Mouse (Mus musculus): ENCODE measurements at regions not wholly inside any gene's neighbourhood (a gene's known extent, or its start where the extent isn't known, plus 50 kb on each side); places are given as distances from the start of the nearest gene placed in this dataset.

- ChIA-PET POLR2A (no interaction called here), CTCF (no interaction called here)
- DNase-seq (ENCODE audit: low read depth, low spot score): no peak
- no peak for TF ChIP-seq CTCF (IDR thresholded peaks at IDR 0.05)
- in situ Hi-C loops (cut with MboI; ENCODE audit: low pct_unique_long_range_greater_than_20kb): no loop called here
- no peak for ATAC-seq
- H3K27me3 ChIP-seq: no peaks in the 10 kb centered on the region
These were observed 107.8 kb upstream of the Arhgap24 start for GRCm38 (mm10) chr5:102373309-102373971.

GRCm38 (mm10) chr5:102373972-102374755, 107.0 kb upstream of the Arhgap24 start:
- no peaks in the 10 kb centered on the region for H3K27me3 ChIP-seq
- in situ Hi-C loops (cut with MboI; ENCODE audit: low pct_unique_long_range_greater_than_20kb): no loop called here
- CTCF ChIA-PET: no interaction called here
- DNase-seq (ENCODE audit: low read depth, low spot score) (no peak), ATAC-seq (no peak)
- TF ChIP-seq CTCF (IDR thresholded peaks at IDR 0.05): no peak
- POLR2A ChIA-PET: no interaction called here

DNA sequence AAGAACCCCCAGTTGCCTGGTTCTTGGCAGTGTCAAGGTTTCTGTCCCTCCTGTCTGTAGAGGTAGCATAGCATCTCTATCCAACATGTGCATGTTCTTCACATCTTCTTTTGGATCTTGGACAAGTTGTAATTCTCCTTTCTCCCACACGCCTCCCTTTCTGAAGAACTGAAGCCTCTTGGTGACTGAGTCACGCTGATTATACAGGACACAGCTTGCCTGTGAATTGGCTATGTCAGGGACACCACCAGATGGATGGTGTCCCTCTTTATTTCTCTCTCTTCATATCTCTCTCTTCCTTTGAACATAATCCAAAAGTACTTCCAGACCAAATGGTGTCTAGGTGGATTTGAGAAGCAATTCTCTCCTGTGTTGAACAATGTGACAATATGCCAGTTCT, 105.9 kb upstream of the Arhgap24 start:
- CTCF ChIA-PET: interaction anchor here (0.9 kb wide), 1 partner anchor 38 kb away, joined by 3 read pairs; no protein-coding TSS in a partner anchor
- no peaks in the 10 kb centered on the region for H3K27me3 ChIP-seq
- TF ChIP-seq CTCF (IDR thresholded peaks at IDR 0.05): no peak
- in situ Hi-C loops (cut with MboI; ENCODE audit: low pct_unique_long_range_greater_than_20kb): no loop called here
- ATAC-seq (no peak), DNase-seq (ENCODE audit: low read depth, low spot score) (no peak)
- POLR2A ChIA-PET: no interaction called here

DNA sequence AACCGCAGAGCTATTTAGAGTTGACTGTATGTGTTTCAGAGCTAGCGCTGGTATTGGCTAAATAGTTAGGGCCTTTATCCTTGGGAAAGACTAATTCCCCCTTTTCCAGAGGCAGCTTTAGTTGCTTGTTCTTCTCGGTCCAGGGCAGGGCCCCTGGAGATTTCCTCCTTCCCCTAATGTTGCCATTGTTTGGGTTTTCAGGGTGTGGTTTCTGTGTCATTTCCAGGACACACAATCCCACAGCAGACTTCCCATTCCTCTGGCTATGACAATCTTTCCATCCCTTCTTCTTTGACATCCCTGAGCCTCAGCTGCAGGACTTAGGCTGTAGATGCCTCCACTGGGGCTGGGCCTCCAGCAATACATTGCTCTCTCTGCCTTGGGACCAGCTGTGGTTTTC, 87.2 kb upstream of the Arhgap24 start:
- ChIA-PET CTCF (no interaction called here), POLR2A (no interaction called here)
- DNase-seq (ENCODE audit: low read depth, low spot score): no peak
- in situ Hi-C loops (cut with MboI; ENCODE audit: low pct_unique_long_range_greater_than_20kb): no loop called here
- H3K27me3 ChIP-seq: no peaks in the 10 kb centered on the region
- no peak for TF ChIP-seq CTCF (IDR thresholded peaks at IDR 0.05)
- no peak for ATAC-seq

GRCm38 (mm10) chr5:102395608-102396146, 85.5 kb upstream of the Arhgap24 start:
- TF ChIP-seq CTCF (IDR thresholded peaks at IDR 0.05): no peak
- ATAC-seq (no peak), DNase-seq (ENCODE audit: low read depth, low spot score) (peak; percentile 6)
- CTCF ChIA-PET: interaction anchor here (0.8 to 2.2 kb wide), 5 partner anchors 12 to 296 kb away, joined by 3 to 6 read pairs (median 4); no protein-coding TSS in a partner anchor
- H3K27me3 ChIP-seq: no peaks in the 10 kb centered on the region
- POLR2A ChIA-PET: no interaction called here
- in situ Hi-C loops (cut with MboI; ENCODE audit: low pct_unique_long_range_greater_than_20kb): no loop called here

- in situ Hi-C loops (cut with MboI; ENCODE audit: low pct_unique_long_range_greater_than_20kb): no loop called here
- DNase-seq (ENCODE audit: low read depth, low spot score) (no peak), ATAC-seq (no peak)
- peaks cover 9% of the 10 kb centered on the region for H3K27me3 ChIP-seq
- TF ChIP-seq CTCF (IDR thresholded peaks at IDR 0.05): no peak
- POLR2A ChIA-PET: no interaction called here
- CTCF ChIA-PET: no interaction called here
These were observed 82.2 kb upstream of the Arhgap24 start for GRCm38 (mm10) chr5:102399006-102399405.

DNA sequence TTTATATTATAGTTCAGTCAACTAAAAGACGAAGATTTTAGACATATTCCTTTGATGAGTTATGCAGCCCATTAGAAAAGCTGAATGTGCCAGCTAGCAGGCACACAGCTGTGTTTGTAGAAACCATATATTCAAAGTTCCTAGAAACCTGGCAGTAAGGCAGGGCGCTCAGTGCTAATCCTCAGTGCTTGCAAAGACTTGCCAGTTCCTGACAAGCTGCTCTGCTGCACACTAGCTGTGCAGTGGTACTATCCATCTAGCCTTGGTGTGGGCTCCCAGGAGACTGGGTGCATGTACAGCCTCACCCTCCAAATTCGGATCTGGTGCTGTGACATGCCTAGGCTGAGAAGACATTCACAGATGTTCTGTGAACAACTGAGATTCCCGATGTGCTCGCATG, 63.5 kb upstream of the Arhgap24 start:
- DNase-seq (ENCODE audit: low read depth, low spot score): no peak
- POLR2A ChIA-PET: interaction anchor here (0.6 kb wide), 1 partner anchor 276 kb away, joined by 3 read pairs; no protein-coding TSS in a partner anchor
- in situ Hi-C loops (cut with MboI; ENCODE audit: low pct_unique_long_range_greater_than_20kb): loop anchor here (25.0 kb wide), 1 partner anchor 470 kb away; no protein-coding TSS in a partner anchor
- H3K27me3 ChIP-seq: no peaks in the 10 kb centered on the region
- TF ChIP-seq CTCF (IDR thresholded peaks at IDR 0.05): no peak
- CTCF ChIA-PET: interaction anchor here (1.0 to 2.7 kb wide), 3 partner anchors 12 to 275 kb away, joined by 3 to 24 read pairs (median 4); no protein-coding TSS in a partner anchor
- no peak for ATAC-seq

DNA sequence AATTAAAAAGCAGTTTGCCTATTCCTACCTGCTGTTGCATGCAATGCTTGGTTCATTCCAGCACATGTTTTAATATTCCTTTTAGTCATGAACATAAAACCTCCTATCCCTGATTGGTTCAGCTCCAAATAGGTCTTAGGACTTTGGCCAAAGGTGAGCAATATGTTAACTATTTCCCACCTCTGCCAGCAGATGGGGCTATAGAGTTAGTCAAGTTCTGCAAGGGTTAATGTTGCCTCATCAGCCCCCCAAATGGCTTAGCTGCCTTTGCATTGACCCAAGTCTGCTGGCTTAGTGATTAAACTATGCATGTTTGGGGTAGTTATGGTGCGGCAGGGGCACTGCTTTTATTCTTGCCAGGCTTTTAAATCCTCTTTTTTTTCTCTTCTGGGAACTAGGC, 62.1 kb upstream of the Arhgap24 start:
- TF ChIP-seq CTCF (IDR thresholded peaks at IDR 0.05): peak; percentile 71
- ATAC-seq: no peak
- DNase-seq (ENCODE audit: low read depth, low spot score): no peak
- ChIA-PET CTCF (interaction anchor here (0.7 to 2.7 kb wide), 8 partner anchors 14 to 275 kb away, joined by 3 to 24 read pairs (median 4); no protein-coding TSS in a partner anchor), POLR2A (interaction anchor here (0.7 to 1.3 kb wide), 2 partner anchors 13 kb away, joined by 3 read pairs; no protein-coding TSS in a partner anchor)
- in situ Hi-C loops (cut with MboI; ENCODE audit: low pct_unique_long_range_greater_than_20kb): loop anchor here (25.0 kb wide), 1 partner anchor 468 kb away; no protein-coding TSS in a partner anchor
- no peaks in the 10 kb centered on the region for H3K27me3 ChIP-seq

- ATAC-seq: no peak
- no peaks in the 10 kb centered on the region for H3K27me3 ChIP-seq
- in situ Hi-C loops (cut with MboI; ENCODE audit: low pct_unique_long_range_greater_than_20kb): loop anchor here (10.0 to 25.0 kb wide), 2 partner anchors 270 to 463 kb away; no protein-coding TSS in a partner anchor
- no peak for TF ChIP-seq CTCF (IDR thresholded peaks at IDR 0.05)
- ChIA-PET CTCF (interaction anchor here (0.9 kb wide), 1 partner anchor 9 kb away, joined by 4 read pairs; no protein-coding TSS in a partner anchor), POLR2A (no interaction called here)
- DNase-seq (ENCODE audit: low read depth, low spot score): no peak
These were observed 56.5 kb upstream of the Arhgap24 start for GRCm38 (mm10) chr5:102424636-102425242.

DNA sequence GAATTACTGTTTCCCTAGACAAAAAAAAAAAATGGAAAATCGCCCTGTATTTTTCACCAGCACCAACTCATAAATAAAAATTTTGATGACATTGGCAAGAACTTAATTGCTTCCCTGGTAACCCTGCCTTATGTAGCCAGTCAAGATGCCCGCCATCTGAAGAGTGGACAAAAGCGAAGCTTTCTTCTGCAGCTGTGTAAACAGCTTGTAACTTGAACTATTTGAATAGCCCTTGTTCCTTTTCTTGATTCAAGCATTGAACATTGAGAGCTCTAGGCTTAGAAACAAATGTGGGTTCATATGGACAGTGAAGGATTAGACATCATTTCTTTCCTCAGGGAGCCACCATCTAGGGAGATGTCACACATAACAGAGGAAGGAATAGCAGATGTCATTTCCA, 52.9 kb upstream of the Arhgap24 start:
- DNase-seq (ENCODE audit: low read depth, low spot score): no peak
- no peak for ATAC-seq
- CTCF ChIA-PET: no interaction called here
- no peaks in the 10 kb centered on the region for H3K27me3 ChIP-seq
- in situ Hi-C loops (cut with MboI; ENCODE audit: low pct_unique_long_range_greater_than_20kb): loop anchor here (10.0 kb wide), 1 partner anchor 266 kb away; no protein-coding TSS in a partner anchor
- no peak for TF ChIP-seq CTCF (IDR thresholded peaks at IDR 0.05)
- POLR2A ChIA-PET: interaction anchor here (0.6 kb wide), 1 partner anchor 1610 kb away, joined by 5 read pairs; no protein-coding TSS in a partner anchor

All from Patski (cell line).